Mouse (Mus musculus) left cerebral cortex, adult 18-20 months (tissue): ENCODE measurements around the gene Phc3. TPM values are rescaled to one million over a fixed set of nuclear protein-coding genes. Genes with fewer than 3 reads are reported as not detected.
"Not testable (repeated sequence)": the region's sequence is repeated elsewhere in the genome, so short reads cannot be mapped to it uniquely, and the experiment has no call there.

Experiments used
- DNase-seq, 2 experiments: peaks; one replicate each; pipeline ENCODE4 v3.0.0; 2021 to 2022; ENCODE audit warnings: low spot score in 2 of 2, mixed read lengths in 1 of 2
- total RNA-seq, 2 experiments: library from RNA; stranded (reverse); gene quantifications; 2 replicates each; pipeline ENCODE4 v1.2.3; 2021

The Phc3 gene
- total RNA-seq, 2 experiments from 2014 or later = 36.5 to 37.4 TPM

- DNase-seq = no peak
Observed at GRCm38 (mm10) chr3:30887449-30887848, 81.8 kb downstream of the Phc3 start.

- DNase-seq = no peak
Observed at GRCm38 (mm10) chr3:30876709-30877108, 92.5 kb downstream of the Phc3 start.

- DNase-seq = no peak
Observed at GRCm38 (mm10) chr3:30869995-30870394, 99.2 kb downstream of the Phc3 start.

GRCm38 (mm10) chr3:30868625-30869024 lies 100.6 kb downstream of the Phc3 start:
- no peak for DNase-seq

- DNase-seq = no peak
Observed at GRCm38 (mm10) chr3:30868176-30868575, 101.0 kb downstream of the Phc3 start.

- no peak for DNase-seq
Observed at GRCm38 (mm10) chr3:30864640-30865039, 104.6 kb downstream of the Phc3 start.

- no peak for DNase-seq
Observed at GRCm38 (mm10) chr3:30863712-30864435, 105.3 kb downstream of the Phc3 start.

- no peak for DNase-seq
Observed at GRCm38 (mm10) chr3:30860705-30861104, 108.5 kb downstream of the Phc3 start.

GRCm38 (mm10) chr3:30859599-30859998 lies 109.6 kb downstream of the Phc3 start:
- not testable (repeated sequence) for DNase-seq

- peak; percentile 37 to 41 for DNase-seq
Observed at GRCm38 (mm10) chr3:30855604-30856458, 113.4 kb downstream of the Phc3 start, which contains the start of gene Gpr160. TSS of gene Gpr160 (plus strand) at chr3:30855950.

GRCm38 (mm10) chr3:30853596-30853995 lies 115.6 kb downstream of the Phc3 start:
- no peak for DNase-seq

- no peak for DNase-seq
Observed at GRCm38 (mm10) chr3:30851422-30851821, 117.8 kb downstream of the Phc3 start.

Other genes with a start within 250 kb of the Phc3 start
- gene Samd7, start 223.1 kb downstream of the Phc3 start, total RNA-seq = not detected
- 100 to 1,000 TPM; 106 to 110 TPM for gene Sec62, start 176.5 kb downstream of the Phc3 start, total RNA-seq
- gene Gpr160, start 113.5 kb downstream of the Phc3 start, total RNA-seq = under 1 TPM; 0.75 to 0.88 TPM
- 10 to 100 TPM; 64.8 to 66.3 TPM for gene Prkci, start 26.3 kb upstream of the Phc3 start, total RNA-seq
- gene Skil, start 125.6 kb upstream of the Phc3 start, total RNA-seq = 10 to 100 TPM; 61.8 to 64.3 TPM
- 10 to 100 TPM; 49.0 to 68.5 TPM for gene Cldn11, start 180.5 kb upstream of the Phc3 start, total RNA-seq